Mouse (Mus musculus) 3134 (cell line): ENCODE measurements around the gene Dnttip1.
A peak's percentile ranks its signal among the peaks of the same experiment; 100 is the strongest.

ENCODE experiments used
- DNase-seq: peaks from one replicate; pipeline ENCODE4 v3.0.0-alpha.2; 2011; ENCODE audit warnings: low spot score; ENCODE audit not compliant: insufficient read length; ENCODE audit errors: extremely low read depth

The Dnttip1 gene

GRCm38 (mm10) chr2:164803201-164803920 lies 57.6 kb downstream of the Dnttip1 start:
- DNase-seq: no peak

GRCm38 (mm10) chr2:164803921-164804313 lies 58.1 kb downstream of the Dnttip1 start:
- DNase-seq: no peak

GRCm38 (mm10) chr2:164804533-164805331 lies 58.9 kb downstream of the Dnttip1 start, which contains the start of the genes Acot8 and Zswim3:
Gene Acot8, minus strand, starts transcription at chr2:164804882.
Gene Zswim3, plus strand, starts transcription at chr2:164805098.
- DNase-seq: peak; percentile 94

GRCm38 (mm10) chr2:164805332-164805718 lies 59.5 kb downstream of the Dnttip1 start:
- no peak for DNase-seq

GRCm38 (mm10) chr2:164806614-164807013 lies 60.8 kb downstream of the Dnttip1 start:
- no peak for DNase-seq

GRCm38 (mm10) chr2:164813557-164813956 lies 67.8 kb downstream of the Dnttip1 start:
- DNase-seq: no peak

- no peak for DNase-seq
These were observed 69.6 kb downstream of the Dnttip1 start for GRCm38 (mm10) chr2:164815348-164815747.

GRCm38 (mm10) chr2:164815821-164816220 lies 70.0 kb downstream of the Dnttip1 start:
- DNase-seq: no peak

- no peak for DNase-seq
These were observed 71.4 kb downstream of the Dnttip1 start for GRCm38 (mm10) chr2:164817206-164817605.

- DNase-seq: no peak
These were observed 71.9 kb downstream of the Dnttip1 start for GRCm38 (mm10) chr2:164817703-164818102.
